Comparison of ENCODE assay signal across 8 mouse cellular contexts in genomic region chr2:166655727-166656520, GRCm38 (mm10). TPM values are rescaled to one million over a fixed set of nuclear protein-coding genes. Genes with fewer than 3 reads are reported as not detected.
DNase-seq lines count a peak whose midpoint lies in the region; ATAC-seq and TF ChIP-seq lines count a peak whose summit lies in the region.

No protein-coding gene starts in this region.

- H3K27ac ChIP-seq in kidney, embryonic 16.5 days (ENCODE audit: low read length) = peak overlapping the region; percentile 81
- peak overlapping the region; percentile 67 for H3K27ac ChIP-seq in forebrain, embryonic 15.5 days (replicated peaks)
- no peak overlapping the region for H3K27ac ChIP-seq in liver, embryonic 14.5 days
- H3K27ac ChIP-seq in neural tube, embryonic 12.5 days = no peak overlapping the region
- H3K27ac ChIP-seq in cerebellum, adult 2 months (ENCODE audit: insufficient read depth, low read length) = no peak overlapping the region

- TF ChIP-seq EP300 in liver, embryonic 14.5 days (IDR thresholded peaks at IDR 0.05; ENCODE audit: low read depth) = no peak

- no peaks in the 10 kb centered on the region for H3K36me3 ChIP-seq in kidney, embryonic 16.5 days (ENCODE audit: insufficient read depth, low read length)
- H3K36me3 ChIP-seq in forebrain, embryonic 15.5 days = no peaks in the 10 kb centered on the region
- no peaks in the 10 kb centered on the region for H3K36me3 ChIP-seq in liver, embryonic 14.5 days (replicated peaks; ENCODE audit: control insufficient read depth, insufficient read depth, low read depth)
- no peaks in the 10 kb centered on the region for H3K36me3 ChIP-seq in neural tube, embryonic 12.5 days

- TF ChIP-seq POLR2A in cerebellum, adult 2 months (IDR thresholded peaks at IDR 0.05; ENCODE audit: borderline replicate concordance, insufficient read depth, low read length) = no peak

- ATAC-seq in kidney, embryonic 16.5 days (ENCODE audit: low FRiP score, low TSS enrichment) = no peak
- no peak for ATAC-seq in forebrain, embryonic 15.5 days (replicated peaks)
- ATAC-seq in liver, embryonic 14.5 days (ENCODE audit: insufficient read depth) = 0 out of 2 replicates have a peak, but pooled peaks have one; percentile 14
- ATAC-seq in neural tube, embryonic 12.5 days (ENCODE audit: low FRiP score, low read depth) = no peak

- H3K4me2 ChIP-seq in kidney, embryonic 16.5 days (replicated peaks; ENCODE audit: low read depth, low read length) = peak overlapping the region; percentile 30; the same call in 1 of the 2 replicates
- no peak overlapping the region for H3K4me2 ChIP-seq in forebrain, embryonic 15.5 days (replicated peaks)
- H3K4me2 ChIP-seq in liver, embryonic 14.5 days (ENCODE audit: low read depth) = peak overlapping the region; percentile 22; the same call in 1 of the 2 replicates
- peak overlapping the region; percentile 45 for H3K4me2 ChIP-seq in neural tube, embryonic 12.5 days (replicated peaks)

- no peak for DNase-seq in kidney, postnatal 10 days
- DNase-seq in liver, embryonic 14.5 days (ENCODE audit: low read depth in 3 of 3, low spot score in 3 of 3) = peak in 1 of 3 experiments; percentile 19
- no peak for DNase-seq in frontal cortex, postnatal 14 days (ENCODE audit: low spot score in 2 of 2)
- DNase-seq in right cerebral cortex, adult 18-20 months = no peak
- no peak for DNase-seq in cerebellum, adult 2 months

- peaks cover 18% of the 10 kb centered on the region for H3K4me1 ChIP-seq in kidney, embryonic 16.5 days (ENCODE audit: insufficient read depth, low read length)
- H3K4me1 ChIP-seq in forebrain, embryonic 15.5 days = peaks cover 48% of the 10 kb centered on the region
- H3K4me1 ChIP-seq in liver, embryonic 14.5 days (replicated peaks; ENCODE audit: control insufficient read depth in 2 of 2, insufficient read depth in 2 of 2, low read length in 1 of 2) = peaks cover 8 to 24% of the 10 kb centered on the region in 2 experiments
- peaks cover 50% of the 10 kb centered on the region for H3K4me1 ChIP-seq in neural tube, embryonic 12.5 days
- H3K4me1 ChIP-seq in cerebellum, adult 2 months (ENCODE audit: control insufficient read depth, insufficient read depth, low read length) = peaks cover 9% of the 10 kb centered on the region

- 62% methylated on average over 11 of the region's 11 CpGs for WGBS in kidney, embryonic 16.5 days
- WGBS in forebrain, embryonic 15.5 days = 64% methylated on average over 11 of the region's 11 CpGs
- 19% methylated on average over 11 of the region's 11 CpGs for WGBS in liver, embryonic 14.5 days (ENCODE audit: insufficient replicate concordance)
- 47% methylated on average over 11 of the region's 11 CpGs for WGBS in neural tube, embryonic 12.5 days
- WGBS in cerebellum, adult 2 months = 73% methylated on average over 11 of the region's 11 CpGs

- no peak overlapping the region for H3K9ac ChIP-seq in kidney, embryonic 16.5 days (replicated peaks; ENCODE audit: low read length)
- H3K9ac ChIP-seq in forebrain, embryonic 15.5 days (replicated peaks) = no peak overlapping the region
- no peak overlapping the region for H3K9ac ChIP-seq in liver, embryonic 14.5 days (replicated peaks)
- H3K9ac ChIP-seq in neural tube, embryonic 12.5 days = 0 out of 2 replicates have a peak overlapping the region, but pooled peaks have one; percentile 22

- H3K4me3 ChIP-seq in kidney, embryonic 16.5 days (ENCODE audit: low read length) = 0 out of 2 replicates have a peak overlapping the region, but pooled peaks have one; percentile 12
- no peak overlapping the region for H3K4me3 ChIP-seq in forebrain, embryonic 15.5 days
- H3K4me3 ChIP-seq in liver, embryonic 14.5 days (ENCODE audit: insufficient read depth in 1 of 2, low read depth in 2 of 2, low read length in 2 of 2) = no peak overlapping the region
- H3K4me3 ChIP-seq in neural tube, embryonic 12.5 days = peak overlapping the region; percentile 9; the same call in 1 of the 2 replicates
- no peak overlapping the region for H3K4me3 ChIP-seq in cerebellum, adult 2 months (replicated peaks; ENCODE audit: insufficient read depth, low read depth, low read length)

- no peaks in the 10 kb centered on the region for H3K9me3 ChIP-seq in kidney, embryonic 16.5 days (ENCODE audit: low read length)
- no peaks in the 10 kb centered on the region for H3K9me3 ChIP-seq in forebrain, embryonic 15.5 days
- no peaks in the 10 kb centered on the region for H3K9me3 ChIP-seq in liver, embryonic 14.5 days (ENCODE audit: control insufficient read depth, low read length)
- H3K9me3 ChIP-seq in neural tube, embryonic 12.5 days = no peaks in the 10 kb centered on the region

- no peak for TF ChIP-seq CTCF in liver, embryonic 14.5 days (IDR thresholded peaks at IDR 0.05; ENCODE audit: low read depth)
- TF ChIP-seq CTCF in cerebellum, adult 2 months (IDR thresholded peaks at IDR 0.05; ENCODE audit: borderline replicate concordance, insufficient read depth, low read depth, low read length) = no peak

- no peaks in the 10 kb centered on the region for H3K27me3 ChIP-seq in kidney, embryonic 16.5 days (ENCODE audit: insufficient read depth, low read length)
- no peaks in the 10 kb centered on the region for H3K27me3 ChIP-seq in forebrain, embryonic 15.5 days
- H3K27me3 ChIP-seq in liver, embryonic 14.5 days (ENCODE audit: control insufficient read depth, insufficient read depth, low read length) = no peaks in the 10 kb centered on the region
- no peaks in the 10 kb centered on the region for H3K27me3 ChIP-seq in neural tube, embryonic 12.5 days (replicated peaks)
- H3K27me3 ChIP-seq in cerebellum, adult 2 months (ENCODE audit: control insufficient read depth, insufficient read depth, low read length) = no peaks in the 10 kb centered on the region

RNA-seq across cellular contexts. Expression of gene Prex1, which starts 57.7 kb away (rescaled TPM):
- 15.7 and 17.8 TPM in 2 replicates for polyA plus RNA-seq in kidney, embryonic 16.5 days (2015; fragmentation: Nextera tagmentation; extraction: Ambion mirVana)
- 38.8 and 43.9 TPM in 2 replicates for polyA plus RNA-seq in forebrain, embryonic 15.5 days (2015; fragmentation: Nextera tagmentation; extraction: Ambion mirVana)
- 10.0 and 11.2 TPM in 2 replicates for polyA plus RNA-seq in liver, embryonic 14.5 days (2012; rRNA removed)
- 9.2 and 11.1 TPM in 2 replicates for polyA plus RNA-seq in liver, embryonic 14.5 days (2014; fragmentation: Nextera tagmentation; extraction: Ambion mirVana)
- 45.3 and 47.8 TPM in 2 replicates for polyA plus RNA-seq in neural tube, embryonic 12.5 days (2016; fragmentation: Nextera tagmentation; extraction: Ambion mirVana)
- polyA plus RNA-seq in cerebellum, adult 2 months (2012; rRNA removed) = 70.1 and 74.3 TPM in 2 replicates

Comparison
In these comparisons a context has a peak if more than half of its experiments do, and no peak if none do; other contexts are left out.
1. H3K27ac ChIP-seq: peak in kidney, embryonic 16.5 days (single experiment) and forebrain, embryonic 15.5 days (single experiment); none in liver, embryonic 14.5 days (single experiment), neural tube, embryonic 12.5 days (single experiment) and cerebellum, adult 2 months (single experiment).
2. H3K4me3 ChIP-seq: peak in kidney, embryonic 16.5 days (single experiment) and neural tube, embryonic 12.5 days (single experiment); none in forebrain, embryonic 15.5 days (single experiment), liver, embryonic 14.5 days (0 of 2) and cerebellum, adult 2 months (single experiment).